ENCODE assay signal across 9 mouse cellular contexts in the genomic region with DNA sequence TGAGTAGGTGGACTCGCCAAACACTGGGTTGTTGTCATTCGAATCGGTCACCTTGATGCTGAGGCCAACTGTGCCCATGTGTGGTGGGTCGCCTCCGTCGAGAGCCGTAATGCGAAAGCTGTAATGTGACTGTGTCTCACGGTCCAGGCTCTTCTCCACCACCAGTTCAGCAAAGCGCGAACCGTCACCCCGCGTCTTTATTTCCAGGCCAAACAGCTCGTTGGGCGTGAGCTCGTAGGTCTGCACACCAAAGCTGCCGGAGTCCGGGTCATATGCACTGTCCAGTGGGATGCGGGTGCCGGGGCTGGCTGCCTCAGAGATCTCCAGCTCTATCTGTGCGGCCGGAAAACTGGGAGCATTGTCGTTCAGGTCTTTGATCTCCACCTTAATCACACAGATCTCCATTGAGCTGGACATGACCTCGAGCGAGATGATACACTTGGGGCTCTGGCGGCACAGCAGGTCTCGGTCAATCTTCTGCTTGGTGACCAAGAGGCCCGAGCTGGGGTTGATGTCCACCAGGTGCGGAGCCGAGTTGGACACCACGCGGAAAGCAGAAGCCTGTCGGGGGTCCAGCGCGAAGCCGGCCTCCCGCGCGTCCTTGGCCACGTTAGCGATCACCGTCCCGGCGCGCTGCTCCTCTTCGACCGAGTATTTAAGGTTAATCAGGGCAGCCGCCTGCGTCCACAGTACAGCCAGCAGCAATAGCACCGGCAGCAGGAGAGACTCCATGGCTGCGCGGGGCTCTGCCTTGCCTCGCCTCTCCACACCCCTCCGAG. TPM values are rescaled to one million over a fixed set of nuclear protein-coding genes. Genes with fewer than 3 reads are reported as not detected.
DNase-seq lines count a peak whose midpoint lies in the region; ATAC-seq and TF ChIP-seq lines count a peak whose summit lies in the region.
"Had no signal": no experiment of that assay in that cellular context is flagged by ENCODE, and none has a peak within 500 bp of the region (broad histone marks: within the 10 kb centered on the region; RNA-seq: fewer than 3 reads in every experiment).

No protein-coding gene starts in this region.

- no peak for ATAC-seq in forebrain, embryonic 14.5 days
- ATAC-seq in liver, embryonic 14.5 days (ENCODE audit: insufficient read depth): no peak

- H3K36me3 ChIP-seq in ES-Bruce4 (ENCODE audit: control insufficient read depth, insufficient read depth, low read length, poor library complexity, severe bottlenecking): no peaks in the 10 kb centered on the region
- H3K36me3 ChIP-seq in forebrain, embryonic 14.5 days (ENCODE audit: control insufficient read depth, insufficient read depth, low read length): no peaks in the 10 kb centered on the region
- no peaks in the 10 kb centered on the region for H3K36me3 ChIP-seq in liver, embryonic 14.5 days (replicated peaks; ENCODE audit: control insufficient read depth, insufficient read depth, low read depth)

- peaks cover 8% of the 10 kb centered on the region for H3K27me3 ChIP-seq in ES-Bruce4 (ENCODE audit: control insufficient read depth, insufficient read depth, low read length, poor library complexity, severe bottlenecking)
- no peaks in the 10 kb centered on the region for H3K27me3 ChIP-seq in forebrain, embryonic 14.5 days (replicated peaks; ENCODE audit: control insufficient read depth, insufficient read depth, low read length)
- H3K27me3 ChIP-seq in liver, embryonic 14.5 days (ENCODE audit: control insufficient read depth, insufficient read depth, low read length): peaks cover 56% of the 10 kb centered on the region
- H3K27me3 ChIP-seq: CH12.LX had no signal

- H3K4me3 ChIP-seq in ES-Bruce4 (ENCODE audit: low read depth, low read length): peak overlapping the region; percentile 82
- H3K4me3 ChIP-seq in forebrain, embryonic 14.5 days (ENCODE audit: low read depth, low read length): peak overlapping the region; percentile 53
- no peak overlapping the region for H3K4me3 ChIP-seq in liver, embryonic 14.5 days (ENCODE audit: insufficient read depth in 1 of 2, low read depth in 2 of 2, low read length in 2 of 2)

- no peak overlapping the region for H3K27ac ChIP-seq in ES-Bruce4 (ENCODE audit: insufficient read depth, low read length)
- H3K27ac ChIP-seq in forebrain, embryonic 14.5 days (ENCODE audit: low read depth, low read length): no peak overlapping the region
- no peak overlapping the region for H3K27ac ChIP-seq in liver, embryonic 14.5 days

- H3K4me2 ChIP-seq in forebrain, embryonic 14.5 days (ENCODE audit: low read length): peak overlapping the region; percentile 63
- H3K4me2 ChIP-seq in liver, embryonic 14.5 days (ENCODE audit: low read depth): peak overlapping the region; percentile 48; the same call in 1 of the 2 replicates

- no peaks in the 10 kb centered on the region for H3K4me1 ChIP-seq in ES-Bruce4 (ENCODE audit: control insufficient read depth, insufficient read depth, low read length)
- no peaks in the 10 kb centered on the region; the same call in 1 of the 2 replicates for H3K4me1 ChIP-seq in forebrain, embryonic 14.5 days (ENCODE audit: control insufficient read depth, insufficient read depth, low read length)
- H3K4me1 ChIP-seq in liver, embryonic 14.5 days (replicated peaks; ENCODE audit: control insufficient read depth in 2 of 2, insufficient read depth in 2 of 2, low read length in 1 of 2): no peaks in the 10 kb centered on the region

- no peaks in the 10 kb centered on the region for H3K9me3 ChIP-seq in ES-Bruce4 (replicated peaks; ENCODE audit: control insufficient read depth, insufficient read depth, low read length, poor library complexity, severe bottlenecking)
- H3K9me3 ChIP-seq in forebrain, embryonic 14.5 days (replicated peaks; ENCODE audit: control insufficient read depth, low read length): no peaks in the 10 kb centered on the region
- no peaks in the 10 kb centered on the region for H3K9me3 ChIP-seq in liver, embryonic 14.5 days (ENCODE audit: control insufficient read depth, low read length)

- no peak for TF ChIP-seq CTCF in ES-Bruce4 (IDR thresholded peaks at IDR 0.05; ENCODE audit: low read depth, low read length)
- TF ChIP-seq CTCF in liver, embryonic 14.5 days (IDR thresholded peaks at IDR 0.05; ENCODE audit: low read depth): no peak

- peak; percentile 21 for DNase-seq in gastrocnemius, postnatal 10 days
- DNase-seq in gastrocnemius, postnatal 14 days: no peak
- no peak for DNase-seq in forebrain, embryonic 14.5 days (ENCODE audit: low spot score)
- DNase-seq in liver, embryonic 14.5 days (ENCODE audit: low read depth in 3 of 3, low spot score in 3 of 3): no peak
- no peak for DNase-seq in yolk sac, embryonic 10.5 days (ENCODE audit: low spot score)
- no peak for DNase-seq in frontal cortex, postnatal 25 days (ENCODE audit: low spot score in 2 of 2)
- DNase-seq in right cerebral cortex, adult 18-20 months: no peak

- 39% methylated on average over 47 of the region's 55 CpGs for WGBS in forebrain, embryonic 14.5 days
- WGBS in liver, embryonic 14.5 days (ENCODE audit: insufficient replicate concordance): 16% methylated on average over 53 of the region's 55 CpGs

- intact Hi-C loops in gastrocnemius, postnatal 14 days (cut with DNase I; ENCODE audit: low total_unique reads): no loop called here

- peak overlapping the region; percentile 58 for H3K9ac ChIP-seq in ES-Bruce4 (ENCODE audit: low read depth, poor library complexity, severe bottlenecking)
- peak overlapping the region; percentile 71 for H3K9ac ChIP-seq in forebrain, embryonic 14.5 days (ENCODE audit: low read length)
- no peak overlapping the region for H3K9ac ChIP-seq in liver, embryonic 14.5 days (replicated peaks)

- TF ChIP-seq EP300 in ES-Bruce4 (IDR thresholded peaks at IDR 0.05; ENCODE audit: insufficient read depth, low read depth, low read length): no peak
- TF ChIP-seq EP300 in liver, embryonic 14.5 days (IDR thresholded peaks at IDR 0.05; ENCODE audit: low read depth): no peak

- no peak for TF ChIP-seq POLR2A in ES-Bruce4 (IDR thresholded peaks at IDR 0.05; ENCODE audit: insufficient read depth, low read length)

RNA-seq across cellular contexts. Expression of gene Pcdh19, which starts 2.1 kb away (rescaled TPM):
- 10 to 100 TPM in 1 of 2 experiments, 1 to 10 TPM in 1; 8.6 to 10.6 TPM for total RNA-seq in gastrocnemius, postnatal 10 days (2021)
- 1 to 10 TPM; 6.1 to 8.2 TPM for total RNA-seq in gastrocnemius, postnatal 14 days (2021)
- polyA plus RNA-seq in ES-Bruce4 (2011; ENCODE audit: insufficient read depth, insufficient read length, low read depth, missing spikeins): 1.8 and 2.2 TPM in 2 replicates
- polyA plus RNA-seq in forebrain, embryonic 14.5 days (2014; fragmentation: Nextera tagmentation; extraction: Ambion mirVana): 12.4 and 14.6 TPM in 2 replicates
- 0.04 and 0.06 TPM in 2 replicates for polyA plus RNA-seq in liver, embryonic 14.5 days (2012; rRNA removed)
- 0.05 and 0.10 TPM in 2 replicates for polyA plus RNA-seq in liver, embryonic 14.5 days (2014; fragmentation: Nextera tagmentation; extraction: Ambion mirVana)
- total RNA-seq: CH12.LX had no signal

Comparison
In these comparisons a context has a peak if more than half of its experiments do, and no peak if none do; other contexts are left out.
1. H3K4me3 ChIP-seq: peak in ES-Bruce4 (single experiment) and forebrain, embryonic 14.5 days (single experiment); none in liver, embryonic 14.5 days (0 of 2).